Mouse (Mus musculus) fat pad, adult 2 months (tissue): ENCODE measurements around the gene Cinp.
A peak's percentile ranks its signal among the peaks of the same experiment; 100 is the strongest.

Experiments
- DNase-seq: peaks from one replicate; pipeline ENCODE4 v3.0.0-alpha.2; 2011; ENCODE audit warnings: low read depth, low spot score; ENCODE audit errors: extremely low read depth

The Cinp gene

DNA sequence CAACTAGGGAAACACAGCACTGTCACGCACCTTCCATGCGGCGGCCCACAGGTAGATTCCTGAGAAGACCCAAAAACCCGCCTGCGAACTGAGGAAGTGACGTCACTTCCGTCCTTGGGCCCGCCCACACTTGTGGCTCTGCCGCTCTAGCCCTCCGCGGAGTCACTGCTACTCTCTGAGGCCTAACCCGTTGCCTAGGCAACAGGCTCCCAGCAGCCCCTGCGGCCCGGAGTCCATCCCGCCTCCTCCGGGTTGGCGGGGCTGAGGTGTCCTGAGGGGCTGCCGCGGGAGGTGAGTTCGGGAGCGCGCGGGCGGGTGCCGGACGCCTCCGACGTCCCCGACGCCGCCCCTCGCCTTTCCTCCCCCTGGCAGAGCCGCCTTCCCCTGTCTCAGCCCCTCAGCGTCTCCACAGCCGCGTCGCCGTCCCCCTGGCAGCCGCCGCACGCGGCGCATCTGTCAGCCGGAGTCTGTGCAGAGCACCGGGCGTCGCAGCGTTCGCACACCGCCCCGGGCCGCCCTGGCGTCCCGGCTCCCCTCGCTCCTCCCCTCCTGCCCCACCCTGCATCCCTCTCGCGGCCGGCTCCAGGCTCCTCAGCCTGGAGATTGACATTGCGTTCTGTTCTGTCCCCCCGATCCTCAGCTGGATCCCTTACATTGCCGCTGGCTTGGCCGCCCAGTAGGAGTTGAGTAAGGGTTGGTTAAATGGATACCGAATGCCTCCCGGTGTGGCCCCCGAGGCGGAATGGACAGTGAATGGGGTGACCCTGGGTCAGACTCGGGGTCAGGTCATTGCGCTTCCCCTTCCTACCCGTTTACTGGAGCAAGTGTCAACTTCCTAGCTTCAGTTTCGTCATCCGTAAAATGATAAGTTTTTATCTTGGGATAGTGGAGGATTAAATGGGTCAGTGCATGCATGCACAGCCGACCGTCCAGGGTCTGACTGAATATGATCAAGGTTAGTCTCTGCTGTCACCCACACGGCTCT is at the start of gene Cinp, which contains the start of gene Tecpr2:
Cinp (minus strand) TSS at position 110 of the 985 bp plus-strand sequence.
Tecpr2 (plus strand) TSS at position 229 of the 985 bp plus-strand sequence.
- peak; percentile 74 for DNase-seq

DNA sequence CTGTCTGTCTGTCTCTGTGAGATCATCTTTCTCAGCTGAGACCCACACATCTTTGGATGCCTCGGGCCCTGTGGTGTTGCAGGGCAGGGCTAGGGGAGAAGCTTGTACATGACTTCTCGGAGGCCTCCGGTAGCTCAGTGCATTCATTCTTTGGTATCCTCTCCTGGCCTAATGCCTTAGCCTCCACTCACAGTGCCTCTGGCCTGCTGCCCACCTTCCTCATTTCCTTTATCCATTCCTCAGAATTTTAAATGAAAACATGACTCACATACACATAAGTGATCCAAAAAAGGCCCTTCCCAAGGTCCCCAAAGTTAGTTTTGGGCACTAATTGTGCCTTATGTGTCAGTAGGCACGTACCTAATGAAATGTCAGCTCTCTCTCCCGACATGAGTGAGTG is 48.6 kb upstream of the Cinp start:
- no peak for DNase-seq

- no peak for DNase-seq
Observed at GRCm38 (mm10) chr12:110935983-110936620, 47.2 kb upstream of the Cinp start.

DNA sequence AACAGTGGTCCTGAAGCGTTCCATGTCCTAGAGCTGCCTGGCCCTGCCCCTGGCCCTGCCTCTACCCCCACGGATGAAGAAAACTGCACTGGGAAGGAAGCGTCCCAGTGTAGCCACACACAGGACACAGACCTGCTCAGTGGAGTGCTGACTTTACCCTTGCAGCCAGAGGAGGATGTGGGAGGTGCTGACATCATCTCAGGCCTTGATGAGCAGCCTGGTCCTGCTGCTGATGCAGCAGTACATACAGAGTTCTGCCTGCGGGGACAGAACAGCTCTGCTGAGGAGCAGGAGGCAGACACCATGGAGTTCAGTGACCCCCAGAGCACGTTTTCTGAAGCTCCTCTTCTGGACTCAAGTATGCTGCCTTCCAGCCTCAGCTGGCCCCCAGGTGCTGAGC is 43.9 kb upstream of the Cinp start:
- DNase-seq, result no peak

- DNase-seq, result no peak
Observed at GRCm38 (mm10) chr12:110921572-110921971, 32.6 kb upstream of the Cinp start.

DNA sequence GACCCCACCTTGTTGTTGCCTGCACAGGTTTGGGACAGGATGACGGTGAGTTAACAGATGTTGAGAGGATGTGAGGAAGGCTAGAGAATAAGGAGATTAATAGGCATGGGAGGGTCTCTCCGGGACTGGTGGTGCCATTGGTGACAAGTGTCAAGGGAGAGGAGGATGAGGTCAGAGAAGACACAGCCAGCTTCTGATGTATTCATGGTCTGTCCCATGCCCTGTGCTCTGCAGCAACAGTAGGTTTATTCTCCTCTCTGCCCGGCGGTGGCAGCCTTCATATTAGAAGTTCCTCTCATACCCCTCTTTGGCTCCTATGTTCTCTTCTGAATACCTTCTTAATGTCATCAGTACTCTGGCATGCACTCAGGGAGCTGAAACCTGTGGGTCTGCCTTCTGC is 31.3 kb upstream of the Cinp start:
- DNase-seq, result no peak

GRCm38 (mm10) chr12:110915761-110916160 is 26.8 kb upstream of the Cinp start:
- no peak for DNase-seq

DNA sequence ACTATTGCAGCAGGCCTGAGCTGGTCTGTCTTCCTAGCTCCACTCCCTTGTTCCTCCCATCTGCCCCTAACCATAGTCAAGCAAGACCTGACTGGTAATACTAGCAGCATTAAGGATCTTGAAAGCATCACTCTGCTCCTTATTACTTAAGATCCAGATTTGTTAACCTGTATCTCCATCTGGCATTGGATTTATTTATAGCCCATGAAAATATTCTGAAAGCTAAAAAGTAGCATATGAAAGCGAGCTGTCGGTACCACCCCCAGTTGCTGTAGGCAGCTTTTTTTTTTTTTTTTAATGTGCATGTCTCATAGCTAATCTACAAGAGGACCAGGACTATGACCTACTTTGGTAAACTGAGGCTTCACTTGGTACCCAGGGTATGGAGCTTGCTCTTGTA is 21.0 kb upstream of the Cinp start:
- DNase-seq, result no peak

DNA sequence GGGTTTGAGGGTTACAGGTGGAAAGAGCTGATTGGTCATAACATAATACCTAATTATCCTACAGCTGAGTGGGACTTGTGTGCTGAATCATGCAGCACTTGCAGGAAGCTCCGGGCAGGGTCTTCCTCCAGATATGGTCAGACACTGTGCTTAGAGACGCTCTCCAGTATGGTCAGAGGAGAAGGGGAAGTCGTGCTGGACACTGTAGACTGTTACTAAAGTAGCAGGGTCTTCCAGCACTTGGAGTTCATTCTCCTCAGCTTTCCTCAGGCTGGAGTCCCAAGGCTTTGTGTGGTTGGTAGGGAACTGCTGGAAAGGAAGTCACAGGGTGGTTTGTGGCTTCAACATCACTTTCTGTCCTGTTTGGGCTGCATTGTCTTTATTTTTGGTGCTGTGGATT is 18.9 kb upstream of the Cinp start:
- DNase-seq, result no peak

DNA sequence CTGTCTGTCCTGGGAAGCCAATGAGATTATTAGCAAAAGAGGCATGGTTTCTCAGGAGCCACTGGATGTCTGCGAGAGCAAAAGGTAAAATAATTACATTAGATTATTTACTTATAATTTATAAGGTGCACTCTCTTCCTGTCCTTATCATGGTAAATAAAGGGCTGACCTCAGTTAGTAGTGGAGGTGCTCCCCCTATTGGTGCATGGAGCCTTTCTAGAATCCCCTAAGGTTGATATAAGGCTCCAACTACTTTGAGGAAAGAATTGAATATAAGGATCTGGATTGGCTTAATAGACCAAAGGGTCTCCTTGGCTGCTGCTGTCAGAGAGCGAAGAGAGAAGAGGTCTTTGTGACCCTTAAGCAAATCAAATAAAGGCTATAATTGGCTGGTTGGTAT is 14.6 kb upstream of the Cinp start:
- no peak for DNase-seq

- no peak for DNase-seq
Observed at GRCm38 (mm10) chr12:110902106-110902505, 13.2 kb upstream of the Cinp start.

DNA sequence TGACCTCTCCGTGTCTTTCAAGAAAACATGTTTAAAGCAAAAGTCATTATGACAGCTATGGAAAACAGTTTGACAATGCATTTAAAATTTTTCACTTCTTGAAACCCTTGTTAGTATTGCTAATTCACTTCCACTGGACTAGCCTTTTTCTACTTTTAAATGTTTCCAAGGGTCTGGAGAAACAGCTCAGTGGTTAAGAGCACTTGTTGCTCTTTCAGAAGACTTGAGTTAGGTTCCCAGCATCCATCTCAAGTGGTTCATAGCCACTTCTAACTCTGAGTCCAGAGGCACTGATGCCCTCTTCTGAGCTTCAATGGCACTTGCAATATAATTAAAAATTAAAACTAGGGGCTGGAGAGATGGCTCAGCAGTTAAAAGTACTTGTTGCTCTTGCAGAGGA is 2.9 kb upstream of the Cinp start:
- DNase-seq, result no peak

- no peak for DNase-seq
Observed at GRCm38 (mm10) chr12:110888606-110889005, 339 bp downstream of the Cinp start.

GRCm38 (mm10) chr12:110888106-110888505 is 839 bp downstream of the Cinp start:
- no peak for DNase-seq

DNA sequence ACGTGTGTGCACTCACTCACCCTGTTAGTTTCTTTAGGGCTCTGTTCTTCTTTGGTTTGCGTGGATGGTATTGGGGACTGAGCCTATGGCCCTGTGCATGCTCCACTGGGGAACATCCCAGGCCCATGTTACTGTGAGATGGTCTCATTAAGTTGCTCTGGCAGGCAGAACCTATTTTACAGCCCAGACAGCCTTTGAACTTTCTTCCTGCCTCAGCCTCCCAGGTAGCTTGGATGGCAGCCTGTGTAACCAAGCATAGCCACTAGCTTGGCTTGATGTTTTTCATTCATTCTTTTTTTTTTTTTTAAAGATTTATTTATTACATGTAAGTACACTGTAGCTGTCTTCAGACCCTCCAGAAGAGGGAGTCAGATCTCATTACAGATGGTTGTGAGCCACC is 3.7 kb downstream of the Cinp start:
- DNase-seq, result no peak

GRCm38 (mm10) chr12:110882291-110882690 is 6.7 kb downstream of the Cinp start:
- no peak for DNase-seq

DNA sequence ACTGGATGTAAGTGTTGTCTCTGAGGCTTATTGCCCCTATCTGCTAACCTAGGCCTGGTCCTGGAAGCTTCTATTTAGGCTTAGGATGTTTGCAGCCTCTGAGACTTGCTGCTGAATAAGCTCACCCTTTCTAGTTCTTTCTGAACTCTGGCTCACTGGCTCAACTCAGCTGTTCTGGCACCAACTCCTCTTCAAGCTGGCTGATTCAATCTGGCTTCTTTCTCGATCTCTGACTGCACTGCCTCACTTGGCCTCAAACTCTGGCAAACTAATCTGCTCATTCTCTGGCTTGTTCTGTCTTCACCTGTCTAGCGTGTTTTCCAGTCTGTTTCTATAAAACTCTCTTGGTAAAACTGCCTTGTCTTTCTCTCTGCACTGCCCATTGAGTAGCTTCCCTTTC is 13.6 kb downstream of the Cinp start:
- no peak for DNase-seq

DNA sequence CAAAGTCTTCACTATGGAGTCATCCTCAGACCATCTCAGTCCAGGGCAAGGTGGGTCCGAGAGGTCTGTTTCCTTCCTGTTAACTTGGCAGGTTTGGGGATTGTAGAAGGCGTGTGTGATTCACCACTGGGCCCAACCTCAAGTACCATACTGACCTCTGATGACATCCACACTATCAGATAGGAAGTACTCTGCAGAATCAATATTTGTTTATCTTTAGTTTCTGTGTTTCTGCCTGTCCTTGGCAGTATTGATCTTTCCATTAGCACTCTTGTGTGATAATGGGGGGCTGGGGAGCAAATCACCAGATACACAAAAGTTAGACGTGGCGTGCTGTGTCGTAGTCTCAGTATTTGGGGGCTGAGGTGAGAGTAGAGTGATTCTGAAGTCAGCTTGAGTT is 17.7 kb downstream of the Cinp start:
- DNase-seq, result no peak

DNA sequence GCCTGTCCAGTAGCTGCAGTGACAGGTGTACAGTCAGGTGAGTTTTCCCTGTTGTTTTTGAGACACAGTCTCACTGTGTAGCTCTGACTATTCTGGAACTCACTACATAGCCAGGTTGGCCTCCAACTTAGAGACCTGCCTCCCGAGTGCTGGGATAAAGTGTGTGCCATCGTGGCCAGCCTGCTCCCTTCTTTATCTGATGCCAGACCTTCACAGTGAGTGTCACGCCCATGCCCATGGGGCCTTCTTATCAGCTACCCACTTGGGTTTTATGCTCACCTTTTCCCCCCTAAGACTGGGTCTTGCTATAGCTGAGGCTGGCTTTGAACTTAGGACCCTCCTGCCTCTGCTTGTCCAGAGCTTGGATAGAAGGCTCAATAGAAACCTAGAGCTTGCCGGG is 18.8 kb downstream of the Cinp start:
- no peak for DNase-seq

DNA sequence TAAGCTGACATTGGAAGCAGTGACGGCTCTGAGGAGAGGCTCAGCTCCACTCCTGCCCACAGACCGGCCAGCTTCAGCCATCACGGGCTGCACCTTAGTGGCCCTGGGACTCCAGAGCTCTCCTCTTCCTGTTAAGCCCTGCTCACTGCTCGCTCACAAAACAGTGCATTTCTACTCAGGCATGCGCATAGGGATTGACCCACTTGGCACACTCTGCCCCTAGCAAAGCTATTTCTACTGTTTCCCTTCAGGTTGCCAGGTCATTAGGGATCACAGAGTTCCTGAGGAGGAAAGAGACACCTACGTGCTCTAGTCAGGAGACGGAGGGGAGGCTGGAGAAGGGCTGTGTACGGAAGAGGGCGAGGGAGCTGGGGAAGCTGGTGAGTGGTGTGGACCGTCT is 23.0 kb downstream of the Cinp start:
- DNase-seq, result peak; percentile 54

DNA sequence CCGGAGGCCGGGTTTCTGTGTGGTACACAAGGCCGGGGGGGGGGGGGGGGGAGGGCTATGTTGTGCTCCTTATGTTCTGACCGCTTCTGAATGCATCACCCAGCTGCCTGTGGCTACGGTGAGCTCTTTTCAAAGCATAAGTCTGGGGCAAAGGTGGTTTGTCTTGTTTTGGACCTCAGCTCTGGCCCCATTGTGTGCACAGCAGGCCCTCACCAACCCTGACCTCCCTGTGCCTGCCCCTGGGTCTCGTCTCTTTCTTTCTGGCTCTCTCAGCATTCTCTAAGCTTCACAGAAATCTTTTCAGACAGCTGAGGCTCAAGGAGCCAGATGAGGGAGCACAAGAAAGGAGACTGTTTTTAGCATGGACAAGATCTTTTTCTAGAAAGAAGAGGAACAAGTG is 23.4 kb downstream of the Cinp start:
- no peak for DNase-seq

DNA sequence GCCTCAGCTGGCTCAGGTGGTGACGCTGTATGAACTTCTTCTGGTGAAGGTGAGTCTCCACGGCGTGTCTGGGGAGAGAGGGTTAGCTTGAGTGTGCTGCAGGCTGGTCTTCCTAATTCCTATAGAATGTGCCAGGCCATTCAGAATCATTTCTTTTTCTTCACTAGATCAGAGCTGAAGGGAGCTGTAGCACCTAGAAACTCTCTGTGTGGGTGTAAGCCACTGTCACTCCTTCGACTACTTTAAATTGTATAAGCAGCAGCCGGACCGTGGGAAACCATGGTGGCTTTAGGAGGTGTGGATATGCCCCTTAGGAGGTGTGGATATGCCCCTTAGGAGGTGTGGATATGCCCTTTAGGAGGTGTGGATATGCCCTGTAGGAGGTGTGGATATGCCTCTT is 24.9 kb downstream of the Cinp start:
- DNase-seq, result no peak
